Mouse (Mus musculus) thymus, adult 2 months (tissue): ENCODE data around the gene D630045J12Rik.

ENCODE experiments used
- CTCF ChIP-seq: fragments of 200-500 bp; IDR thresholded peaks from 2 replicates; pipeline ENCODE4 v1.5.1; 2012; ENCODE audit warnings: mild to moderate bottlenecking, control low read depth, low read length, moderate library complexity, borderline replicate concordance; ENCODE audit not compliant: control insufficient read depth, poor library complexity, insufficient read depth; ENCODE audit errors: extremely low read depth
- POLR2A ChIP-seq: fragments of 200-500 bp; IDR thresholded peaks from 2 replicates; pipeline ENCODE4 v1.6.1; 2012; ENCODE audit warnings: mild to moderate bottlenecking, low read length, control low read depth, moderate library complexity; ENCODE audit not compliant: control insufficient read depth, poor library complexity, insufficient read depth; ENCODE audit errors: extremely low read depth

DNA sequence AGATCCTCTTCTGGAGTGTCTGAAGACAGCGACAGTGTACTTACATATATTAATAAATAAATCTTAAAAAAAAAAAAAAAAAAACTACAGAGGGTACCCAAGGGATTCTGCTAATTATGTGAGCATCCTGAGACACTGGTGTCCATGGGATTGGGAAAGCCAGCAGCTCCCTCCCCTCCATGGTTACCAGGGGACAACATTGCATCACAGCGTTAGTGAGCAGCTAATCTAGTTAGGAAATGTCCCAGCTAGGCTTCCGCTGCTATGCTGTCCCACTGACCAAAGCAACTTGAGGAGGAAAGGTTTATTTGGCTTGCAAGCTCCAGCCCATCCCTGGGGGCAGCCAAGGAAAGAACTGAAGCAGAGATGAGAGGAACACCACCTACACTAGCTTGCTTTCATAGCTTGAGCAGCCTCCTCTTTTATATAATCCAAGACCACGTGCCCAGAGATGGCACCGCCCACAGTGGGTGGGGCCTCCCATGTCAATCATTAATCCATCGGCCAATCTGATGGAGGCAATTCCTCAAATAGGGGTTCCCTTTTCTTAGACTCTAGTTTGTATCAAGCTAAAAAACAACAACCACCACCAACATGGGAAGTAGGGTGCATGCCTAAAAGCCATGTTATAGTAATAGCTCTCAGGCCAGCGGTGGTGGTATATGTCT, 17.7 kb downstream of the D630045J12Rik start:
- TF ChIP-seq POLR2A (no peak), CTCF (no peak)
